Comparison of ENCODE assay signal across 25 mouse cellular contexts in genomic region chr17:67815720-67816119, GRCm38 (mm10).
"Had no signal": no experiment of that assay in that cellular context is flagged by ENCODE, and none has a peak within 500 bp of the region (broad histone marks: within the 10 kb centered on the region; RNA-seq: fewer than 3 reads in every experiment).

No protein-coding gene starts in this region.

- H3K27ac ChIP-seq: embryonic facial prominence, embryonic 10.5 days; embryonic facial prominence, embryonic 12.5 days; embryonic facial prominence, embryonic 13.5 days; embryonic facial prominence, embryonic 15.5 days; forebrain, embryonic 10.5 days; forebrain, embryonic 12.5 days; forebrain, embryonic 13.5 days; forebrain, embryonic 15.5 days; gastrocnemius, adult 2 months; heart, adult 2 months had no signal

- H3K4me1 ChIP-seq: embryonic facial prominence, embryonic 10.5 days; embryonic facial prominence, embryonic 12.5 days; embryonic facial prominence, embryonic 13.5 days; embryonic facial prominence, embryonic 15.5 days; forebrain, embryonic 10.5 days; forebrain, embryonic 12.5 days; forebrain, embryonic 13.5 days; forebrain, embryonic 15.5 days had no signal

- H3K27me3 ChIP-seq: embryonic facial prominence, embryonic 12.5 days; embryonic facial prominence, embryonic 13.5 days; embryonic facial prominence, embryonic 15.5 days; forebrain, embryonic 12.5 days; forebrain, embryonic 13.5 days; forebrain, embryonic 15.5 days had no signal

- DNase-seq: cerebellum, adult 2 months; cerebellum, adult 8-10 months; cerebellum, adult 9-10 months; cerebellum, adult 9-11 months; cerebellum, postnatal 14 days; cerebellum, postnatal 25 days; cerebellum, postnatal 36 days; embryo, embryonic 11 days; forebrain, postnatal 0 days; gastrocnemius, adult 2 months; gastrocnemius, postnatal 10 days; gastrocnemius, postnatal 14 days; gastrocnemius, postnatal 25 days; gastrocnemius, postnatal 36 days; heart, adult 18-20 months; heart, adult 2 months had no signal

- H3K36me3 ChIP-seq: embryonic facial prominence, embryonic 15.5 days; forebrain, embryonic 15.5 days had no signal

- H3K4me3 ChIP-seq: embryonic facial prominence, embryonic 10.5 days; embryonic facial prominence, embryonic 12.5 days; embryonic facial prominence, embryonic 13.5 days; embryonic facial prominence, embryonic 15.5 days; erythroblast, embryonic 14.5 days; forebrain, embryonic 10.5 days; forebrain, embryonic 12.5 days; forebrain, embryonic 13.5 days; forebrain, embryonic 15.5 days; gastrocnemius, adult 2 months; heart, adult 2 months had no signal

- H3K9me3 ChIP-seq: embryonic facial prominence, embryonic 10.5 days; embryonic facial prominence, embryonic 12.5 days; embryonic facial prominence, embryonic 13.5 days; embryonic facial prominence, embryonic 15.5 days; forebrain, embryonic 10.5 days; forebrain, embryonic 12.5 days; forebrain, embryonic 13.5 days; forebrain, embryonic 15.5 days had no signal
